In genomic region chr5:107722661-107723532, GRCm38 (mm10) we compare ENCODE assay signal across 8 mouse cellular contexts. TPM values are rescaled to one million over a fixed set of nuclear protein-coding genes. Genes with fewer than 3 reads are reported as not detected.
A peak's percentile ranks its signal among the peaks of the same experiment; 100 is the strongest.
DNase-seq lines count a peak whose midpoint lies in the region; ATAC-seq and TF ChIP-seq lines count a peak whose summit lies in the region.

No protein-coding gene starts in this region.

- no peak overlapping the region for H3K27ac ChIP-seq in hindbrain, embryonic 16.5 days (ENCODE audit: low read depth, low read length)
- no peak overlapping the region for H3K27ac ChIP-seq in liver, postnatal 0 days (ENCODE audit: low read depth)
- no peak overlapping the region for H3K27ac ChIP-seq in stomach, embryonic 14.5 days (ENCODE audit: low read length)

- no peaks in the 10 kb centered on the region for H3K9me3 ChIP-seq in hindbrain, embryonic 16.5 days (ENCODE audit: control insufficient read depth, low read length)
- H3K9me3 ChIP-seq in liver, postnatal 0 days (ENCODE audit: low read length), result no peaks in the 10 kb centered on the region
- no peaks in the 10 kb centered on the region for H3K9me3 ChIP-seq in stomach, embryonic 14.5 days (ENCODE audit: control insufficient read depth, low read depth, low read length)

- ATAC-seq in hindbrain, embryonic 16.5 days, result no peak
- ATAC-seq in liver, postnatal 0 days, result no peak
- ATAC-seq in stomach, embryonic 14.5 days (ENCODE audit: insufficient number of reproducible peaks, insufficient read depth, low FRiP score, low read depth), result no peak

- no peak for TF ChIP-seq EP300 in liver, postnatal 0 days (IDR thresholded peaks at IDR 0.05; ENCODE audit: low read depth)

- under 1% methylated on average over 34 of the region's 34 CpGs for WGBS in hindbrain, embryonic 16.5 days
- 10% methylated on average over 34 of the region's 34 CpGs for WGBS in liver, postnatal 0 days (ENCODE audit: insufficient replicate concordance)
- 2% methylated on average over 34 of the region's 34 CpGs for WGBS in stomach, embryonic 14.5 days

- TF ChIP-seq CTCF in liver, postnatal 0 days (IDR thresholded peaks at IDR 0.05; ENCODE audit: low read depth), result no peak

- no peak overlapping the region for H3K9ac ChIP-seq in hindbrain, embryonic 16.5 days (ENCODE audit: low read depth, low read length)
- H3K9ac ChIP-seq in liver, postnatal 0 days (replicated peaks), result peak overlapping the region; percentile 47
- no peak overlapping the region for H3K9ac ChIP-seq in stomach, embryonic 14.5 days (replicated peaks; ENCODE audit: low read depth, low read length)

- H3K4me1 ChIP-seq in hindbrain, embryonic 16.5 days (ENCODE audit: control insufficient read depth, insufficient read depth, low read depth, low read length), result peaks cover 39% of the 10 kb centered on the region
- H3K4me1 ChIP-seq in liver, postnatal 0 days (ENCODE audit: insufficient read depth), result peaks cover 44% of the 10 kb centered on the region
- peaks cover 44% of the 10 kb centered on the region for H3K4me1 ChIP-seq in stomach, embryonic 14.5 days (ENCODE audit: control insufficient read depth, insufficient read depth, low read length)

- H3K4me3 ChIP-seq in hindbrain, embryonic 16.5 days (ENCODE audit: low read length), result peak overlapping the region; percentile 16; the same call in 1 of the 2 replicates
- peak overlapping the region; percentile 47 for H3K4me3 ChIP-seq in liver, postnatal 0 days (ENCODE audit: low read depth, low read length)
- H3K4me3 ChIP-seq in stomach, embryonic 14.5 days (ENCODE audit: low read depth, low read length), result peak overlapping the region; percentile 7

- peak; percentile 23 for DNase-seq in adrenal gland, adult 2 months
- DNase-seq in adrenal gland, adult 8-10 months, result no peak
- peak; percentile 7 to 15 for DNase-seq in urinary bladder, postnatal 36 days (ENCODE audit: low spot score in 2 of 2)
- no peak for DNase-seq in urinary bladder, postnatal 10 days (ENCODE audit: low spot score)
- DNase-seq in liver, postnatal 0 days, result no peak
- DNase-seq in layer of hippocampus, adult 18-20 months (ENCODE audit: low spot score in 2 of 2), result no peak

- peak overlapping the region; percentile 36 for H3K4me2 ChIP-seq in hindbrain, embryonic 16.5 days (ENCODE audit: low read length)
- peak overlapping the region; percentile 77 for H3K4me2 ChIP-seq in liver, postnatal 0 days (ENCODE audit: low read depth, low read length)
- peak overlapping the region; percentile 28 for H3K4me2 ChIP-seq in stomach, embryonic 14.5 days (replicated peaks; ENCODE audit: low read depth, low read length)

- H3K36me3 ChIP-seq in hindbrain, embryonic 16.5 days (ENCODE audit: control insufficient read depth, insufficient read depth, low read length), result no peaks in the 10 kb centered on the region
- no peaks in the 10 kb centered on the region; the same call in 1 of the 2 replicates for H3K36me3 ChIP-seq in liver, postnatal 0 days (replicated peaks; ENCODE audit: insufficient read depth, low read length)
- H3K36me3 ChIP-seq in stomach, embryonic 14.5 days (ENCODE audit: control insufficient read depth, insufficient read depth, low read length), result no peaks in the 10 kb centered on the region

- peaks cover 51% of the 10 kb centered on the region for H3K27me3 ChIP-seq in hindbrain, embryonic 16.5 days (replicated peaks; ENCODE audit: control insufficient read depth, insufficient read depth, low read length)
- peaks cover 87% of the 10 kb centered on the region for H3K27me3 ChIP-seq in liver, postnatal 0 days (ENCODE audit: insufficient read depth, low read length)
- H3K27me3 ChIP-seq in stomach, embryonic 14.5 days (ENCODE audit: control insufficient read depth, insufficient read depth, low read length), result peaks cover 51% of the 10 kb centered on the region

RNA-seq across cellular contexts. Expression of gene Gfi1, which starts 2.9 kb away (rescaled TPM):
- under 1 TPM in 1 of 2 experiments, not detected in 1; 0.31 TPM for total RNA-seq in adrenal gland, adult 2 months (2021)
- 0.09 and 0.66 TPM in 2 replicates for polyA plus RNA-seq in adrenal gland, adult 2 months (2012; rRNA removed)
- total RNA-seq in adrenal gland, adult 8-10 months (2022), result under 1 TPM in 2 of 4 experiments, not detected in 2; 0.09 to 0.17 TPM
- polyA plus RNA-seq in hindbrain, embryonic 16.5 days (2015; fragmentation: Nextera tagmentation; extraction: Ambion mirVana), result 0.09 TPM in 1 of 2 replicates, not detected in the other
- polyA plus RNA-seq in liver, postnatal 0 days (2015; fragmentation: Nextera tagmentation; extraction: Ambion mirVana), result 1.3 and 1.4 TPM in 2 replicates
- 0.46 TPM in 1 of 2 replicates, not detected in the other for polyA plus RNA-seq in stomach, embryonic 14.5 days (2014; fragmentation: Nextera tagmentation; extraction: Ambion mirVana)
- total RNA-seq in layer of hippocampus, adult 18-20 months (2021), result not detected

Comparison
In these comparisons a context has a peak if more than half of its experiments do, and no peak if none do; other contexts are left out.
1. DNase-seq: peak in adrenal gland, adult 2 months (single experiment) and urinary bladder, postnatal 36 days (2 of 2); none in adrenal gland, adult 8-10 months (single experiment), urinary bladder, postnatal 10 days (single experiment), liver, postnatal 0 days (single experiment) and layer of hippocampus, adult 18-20 months (0 of 2).
2. Peak in every context shown above with its lines, with median percentiles within 50 percentile points of each other: H3K4me2 ChIP-seq and H3K4me3 ChIP-seq.